Mouse (Mus musculus): Measurements from ENCODE around the gene Pcp4.
"Not testable (repeated sequence)": the region's sequence is repeated elsewhere in the genome, so short reads cannot be mapped to it uniquely, and the experiment has no call there.

Pcp4 gene

DNA sequence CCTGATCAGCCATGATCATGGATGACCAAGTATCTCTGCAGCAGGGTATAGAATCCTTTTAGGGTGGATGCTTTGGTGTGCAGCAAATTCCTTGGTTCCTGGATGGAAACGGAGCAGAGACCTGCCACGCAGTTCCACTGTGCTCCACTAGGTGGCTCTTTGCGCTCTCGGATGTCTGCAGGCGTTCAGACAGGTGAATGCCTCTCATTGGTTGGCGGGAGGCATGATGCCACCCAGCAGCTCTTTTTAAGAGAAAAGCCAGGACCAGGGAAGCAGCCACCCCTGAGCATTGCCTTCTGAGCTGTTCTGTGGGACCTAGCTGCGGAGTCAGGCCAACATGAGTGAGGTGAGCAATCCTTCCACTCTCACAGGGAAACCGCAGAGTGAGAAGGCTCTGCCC lies at the start of gene Pcp4:
Pcp4 (plus strand) TSS at position 162 of the 400 bp plus-strand sequence.
- DNase-seq: peak; percentile 71

DNA sequence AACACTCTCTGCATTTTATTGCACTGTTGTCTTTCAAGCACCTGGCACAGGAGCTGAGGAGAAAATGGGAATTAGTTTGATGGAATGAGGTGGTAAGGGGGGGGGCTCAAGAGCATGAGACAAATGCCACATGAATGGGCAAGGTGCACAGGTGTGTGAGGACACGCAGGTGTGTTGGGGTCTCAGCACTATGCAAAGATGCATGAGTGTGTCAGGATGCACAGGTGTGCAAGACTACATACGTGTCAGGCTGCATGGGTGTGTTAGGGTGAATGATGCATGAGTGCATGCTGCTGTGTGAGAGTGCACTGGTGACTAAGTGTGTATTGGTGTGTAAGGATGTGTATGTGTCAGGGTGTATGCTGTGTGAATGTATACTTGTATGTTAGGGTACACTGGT lies 42.4 kb upstream of the Pcp4 start:
- DNase-seq: no peak

DNA sequence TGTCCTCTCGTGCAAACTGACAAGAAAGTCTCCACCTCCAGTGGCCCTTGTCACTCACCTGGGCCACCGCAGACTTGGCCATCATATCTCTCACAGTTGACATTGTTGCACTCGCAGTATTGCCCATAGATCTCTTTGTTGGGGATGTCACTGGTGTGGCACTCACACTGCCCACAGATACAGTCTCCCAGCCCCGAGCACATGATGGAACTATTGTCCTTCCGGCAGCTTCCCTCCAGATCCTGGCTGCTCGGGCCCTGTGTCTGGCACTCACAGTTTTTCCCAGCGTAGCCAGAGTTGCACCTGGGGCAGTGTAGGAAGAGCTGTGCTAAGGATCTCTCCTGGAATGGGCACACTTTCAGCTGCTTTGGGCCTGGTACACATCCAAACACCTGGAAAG lies 40.7 kb upstream of the Pcp4 start:
- DNase-seq: no peak

DNA sequence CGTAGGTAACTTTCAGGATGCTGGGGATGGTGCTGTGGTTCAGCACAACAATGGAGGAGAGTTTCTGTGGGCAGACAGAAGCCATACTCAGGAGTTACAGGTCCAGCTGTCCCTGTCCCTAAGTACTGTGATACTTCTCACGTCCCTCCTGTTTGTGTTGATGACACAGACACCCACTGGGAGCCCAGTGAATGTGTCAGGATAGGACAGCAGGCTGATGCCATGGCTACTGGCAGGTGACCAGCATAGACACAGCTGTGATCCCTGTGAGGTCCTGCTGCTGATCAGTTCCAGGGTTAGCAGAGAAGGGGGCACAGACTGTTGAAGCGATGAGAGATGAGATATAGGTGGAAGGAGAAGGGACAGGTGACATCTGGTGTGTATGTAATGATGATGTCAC lies 38.4 kb upstream of the Pcp4 start:
- no peak for DNase-seq

DNA sequence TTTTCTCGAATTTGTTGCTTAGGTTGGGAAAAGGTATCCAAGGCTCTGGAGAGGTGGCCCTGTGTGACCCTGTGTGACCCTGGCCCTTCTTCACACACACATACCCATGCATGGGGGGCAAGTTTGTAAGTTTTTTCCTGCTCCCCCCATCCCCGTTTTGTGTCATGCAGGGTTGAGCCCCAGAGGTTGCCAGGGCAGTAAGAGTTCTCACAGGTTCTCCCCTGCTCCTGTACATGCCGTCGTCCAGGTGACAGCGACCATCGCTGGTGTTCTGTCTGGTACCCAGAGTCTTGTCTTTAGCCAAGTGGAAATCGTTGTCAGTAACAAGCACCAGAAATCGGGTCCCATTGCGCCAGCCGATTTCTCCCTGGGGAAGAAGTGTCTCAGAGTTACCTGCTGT lies 34.1 kb upstream of the Pcp4 start:
- DNase-seq: peak; percentile 0

DNA sequence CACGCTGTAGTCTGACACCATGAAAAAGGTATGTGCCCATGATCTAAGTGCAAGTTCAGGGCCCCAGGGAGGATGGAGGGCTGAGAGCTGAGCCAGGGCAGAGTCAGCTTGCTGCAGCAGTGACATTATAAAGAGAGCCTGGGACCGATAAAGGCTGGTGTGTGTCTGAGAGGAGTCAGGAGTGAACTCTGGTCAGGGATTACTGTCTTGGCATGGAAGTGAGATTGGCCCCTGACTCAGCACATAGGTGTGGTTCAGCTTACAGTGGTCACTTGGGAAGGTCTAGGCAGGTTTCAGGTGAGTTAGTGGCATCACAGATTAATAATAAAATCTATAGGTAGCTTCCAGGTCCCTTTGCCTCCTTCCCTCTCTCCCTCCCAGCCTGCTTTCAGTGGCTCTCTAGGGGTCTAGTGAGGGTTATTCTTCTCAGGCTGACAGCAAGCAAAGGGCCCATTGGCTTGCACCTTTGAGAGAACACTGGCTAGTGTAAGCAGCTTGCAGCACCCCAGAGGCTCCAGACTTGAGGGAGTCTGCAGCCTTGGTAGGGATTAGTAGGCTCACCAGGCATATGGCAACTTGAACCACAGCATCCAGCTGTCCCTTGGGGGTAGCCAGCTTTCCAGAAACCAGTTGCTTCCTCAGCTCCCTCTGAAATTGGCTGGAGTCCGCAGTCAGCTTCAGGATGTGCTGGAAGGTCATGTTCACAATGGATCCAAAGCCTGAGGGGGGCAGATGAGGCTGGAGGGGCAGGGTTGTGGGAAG lies 33.2 kb upstream of the Pcp4 start:
- no peak for DNase-seq

- no peak for DNase-seq
These were observed 28.5 kb upstream of the Pcp4 start for GRCm38 (mm10) chr16:96438946-96439345.

GRCm38 (mm10) chr16:96439682-96440081 lies 27.7 kb upstream of the Pcp4 start:
- no peak for DNase-seq

- no peak for DNase-seq
These were observed 26.5 kb upstream of the Pcp4 start for GRCm38 (mm10) chr16:96440871-96441270.

DNA sequence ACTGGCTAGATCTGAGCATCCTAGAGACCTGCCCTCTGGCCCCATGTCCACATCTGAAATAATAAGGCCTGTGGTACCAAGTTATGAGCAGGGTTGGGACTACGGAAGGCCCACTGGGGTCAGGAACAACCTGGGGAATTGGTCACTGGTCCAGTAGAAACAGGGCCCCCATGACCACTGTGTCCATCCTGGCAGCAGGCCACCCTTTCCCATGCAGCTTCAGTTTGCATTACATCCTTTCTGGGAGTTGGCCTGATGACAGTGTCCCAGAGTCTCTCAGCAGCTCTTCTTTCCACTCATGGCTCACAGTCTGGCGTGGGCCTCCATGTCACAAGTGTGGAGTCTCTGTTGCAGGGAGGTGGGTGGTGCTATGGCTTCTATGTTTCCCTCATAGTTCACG lies 25.6 kb upstream of the Pcp4 start:
- no peak for DNase-seq

- no peak for DNase-seq
These were observed 23.9 kb upstream of the Pcp4 start, which contains the start of gene Itgb2l for GRCm38 (mm10) chr16:96443468-96443867. Itgb2l (minus strand) TSS chr16:96443619.

- DNase-seq: not testable (repeated sequence)
These were observed 16.5 kb upstream of the Pcp4 start for GRCm38 (mm10) chr16:96450871-96451270.

DNA sequence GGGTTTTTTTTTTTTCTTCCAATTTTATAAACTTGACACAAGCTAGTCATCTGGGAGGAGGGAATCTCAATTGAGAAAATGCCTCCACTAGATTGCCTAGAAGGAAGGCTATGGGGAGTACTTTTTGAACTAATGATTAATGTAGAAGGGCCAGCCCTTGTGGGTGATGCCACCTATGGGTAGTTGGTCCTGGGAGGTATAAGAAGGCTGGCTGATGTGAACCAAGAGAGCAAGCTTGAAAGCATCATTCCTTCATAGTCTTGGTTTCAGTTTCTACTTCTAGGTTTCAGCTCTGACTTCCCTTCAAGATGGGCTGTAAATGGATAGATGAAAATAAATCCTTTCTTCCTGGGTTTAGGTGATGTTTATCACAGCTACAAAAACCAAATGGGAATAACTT lies 13.3 kb upstream of the Pcp4 start:
- DNase-seq: no peak

DNA sequence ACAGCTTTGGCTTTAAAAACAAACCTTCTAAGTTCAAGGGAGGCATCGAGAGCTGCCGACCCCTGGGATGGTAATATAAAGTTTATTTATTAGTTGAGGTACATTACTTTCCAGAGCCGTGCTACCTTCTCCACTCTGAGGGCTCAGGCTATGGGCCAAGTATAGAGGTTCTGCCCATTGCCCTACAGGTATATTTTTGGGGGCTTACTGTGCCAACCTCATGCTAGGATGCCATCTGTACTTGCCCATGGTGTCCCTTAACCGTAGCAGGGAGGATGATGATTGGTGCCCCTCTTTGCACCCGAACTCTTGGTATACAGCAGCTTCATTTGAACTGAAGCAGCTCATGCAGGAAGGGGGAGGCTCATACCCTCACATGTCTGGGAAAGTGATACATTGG lies 9.8 kb upstream of the Pcp4 start:
- no peak for DNase-seq

GRCm38 (mm10) chr16:96459356-96459755 lies 8.1 kb upstream of the Pcp4 start:
- no peak for DNase-seq

DNA sequence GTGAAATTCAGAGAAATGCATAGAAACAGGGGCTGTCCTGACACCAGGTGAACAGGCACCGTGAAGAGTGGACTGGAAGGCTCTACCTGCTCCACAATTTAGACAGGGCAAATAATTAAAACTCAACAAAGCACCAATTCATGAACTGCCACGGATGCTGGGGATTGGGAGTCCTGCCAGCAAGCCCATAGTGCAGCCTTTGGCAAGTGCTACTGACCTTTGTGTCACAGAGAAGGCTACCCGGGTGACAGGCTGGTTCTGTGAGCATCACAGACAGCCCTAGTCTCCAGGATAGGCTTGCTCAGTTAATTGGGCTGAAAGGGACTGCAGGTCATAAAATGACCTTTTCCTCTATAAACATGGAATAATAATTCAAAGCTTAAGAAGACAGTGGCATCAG lies 6.6 kb upstream of the Pcp4 start:
- no peak for DNase-seq

- DNase-seq: no peak
These were observed 605 bp downstream of the Pcp4 start for GRCm38 (mm10) chr16:96468011-96468410.

DNA sequence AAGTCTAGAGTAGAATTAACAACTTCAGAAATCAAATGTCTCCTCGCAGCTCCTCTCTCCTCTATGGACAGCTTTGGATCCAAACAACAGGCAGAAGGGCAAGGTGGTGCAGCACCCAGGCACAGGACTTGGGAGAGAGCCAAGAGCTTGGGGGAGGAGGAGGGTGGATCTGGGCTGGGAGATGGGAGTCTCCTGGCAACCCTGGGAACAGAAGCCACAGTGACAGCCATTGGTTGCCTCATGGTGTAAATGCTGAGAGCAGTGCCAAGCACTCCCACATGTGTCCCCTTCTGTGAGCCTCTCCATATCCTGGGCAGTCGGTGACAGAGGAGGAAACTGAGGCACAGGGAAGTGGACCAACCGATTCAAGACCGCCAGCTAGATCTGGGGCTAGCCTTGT lies 1.3 kb downstream of the Pcp4 start:
- peak; percentile 42 for DNase-seq

DNA sequence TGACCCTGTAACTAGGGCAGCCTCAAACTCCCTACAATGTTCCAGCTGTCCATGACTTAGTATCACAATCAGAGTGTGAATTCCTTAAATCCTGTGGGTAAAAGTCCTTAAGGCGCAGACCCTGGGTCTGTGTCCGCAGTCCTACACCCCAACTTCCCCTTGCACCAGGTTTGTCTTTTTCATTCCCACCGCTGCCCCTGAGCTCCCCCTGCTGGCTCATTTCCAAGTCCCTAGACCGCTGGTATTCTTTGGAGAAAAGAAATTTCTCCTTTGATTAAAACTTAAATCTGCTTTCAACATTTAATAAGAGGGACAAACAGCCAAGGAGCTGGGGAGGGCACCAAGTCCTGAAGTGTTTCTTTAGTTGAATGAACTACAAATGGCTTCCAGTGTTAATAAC lies 2.2 kb downstream of the Pcp4 start:
- DNase-seq: peak; percentile 7

DNA sequence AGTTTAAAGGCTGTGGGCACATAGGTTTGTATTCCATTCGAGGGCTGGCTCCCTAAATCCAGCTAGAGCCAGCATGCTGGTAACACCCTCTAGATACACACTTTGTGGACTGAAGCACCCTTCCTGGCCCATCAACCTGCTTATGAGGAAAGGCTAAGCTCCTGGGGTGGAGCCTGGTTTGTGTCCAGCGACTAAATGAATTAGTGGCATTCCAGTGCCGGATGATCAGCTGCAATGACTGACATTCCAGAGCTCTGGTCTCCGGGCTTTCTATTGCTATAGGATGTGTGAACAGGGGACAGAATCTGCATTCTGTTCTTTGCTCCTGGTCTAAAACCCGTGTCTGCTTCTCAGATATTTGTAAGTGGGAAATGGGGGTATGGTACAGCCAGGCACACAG lies 5.0 kb downstream of the Pcp4 start:
- DNase-seq: no peak

DNA sequence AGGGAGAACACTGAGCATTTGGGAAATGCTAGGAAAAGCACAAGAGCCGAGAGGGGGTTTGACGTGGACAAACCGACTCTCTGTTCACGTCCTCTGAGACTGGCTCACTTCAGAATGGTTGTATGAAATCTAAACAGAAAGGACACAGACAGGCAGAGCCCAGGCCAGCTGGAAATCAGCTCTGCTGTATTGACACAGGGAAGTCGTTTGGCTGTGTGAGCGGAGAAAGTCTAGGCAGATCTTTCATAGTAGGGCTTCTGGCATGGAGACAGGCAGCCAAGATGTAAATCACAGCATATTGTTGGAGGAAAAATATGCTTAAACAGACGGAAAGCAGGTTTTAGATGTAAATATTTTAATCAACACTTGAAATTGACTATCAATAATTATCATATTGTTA lies 5.4 kb downstream of the Pcp4 start:
- DNase-seq: no peak

DNA sequence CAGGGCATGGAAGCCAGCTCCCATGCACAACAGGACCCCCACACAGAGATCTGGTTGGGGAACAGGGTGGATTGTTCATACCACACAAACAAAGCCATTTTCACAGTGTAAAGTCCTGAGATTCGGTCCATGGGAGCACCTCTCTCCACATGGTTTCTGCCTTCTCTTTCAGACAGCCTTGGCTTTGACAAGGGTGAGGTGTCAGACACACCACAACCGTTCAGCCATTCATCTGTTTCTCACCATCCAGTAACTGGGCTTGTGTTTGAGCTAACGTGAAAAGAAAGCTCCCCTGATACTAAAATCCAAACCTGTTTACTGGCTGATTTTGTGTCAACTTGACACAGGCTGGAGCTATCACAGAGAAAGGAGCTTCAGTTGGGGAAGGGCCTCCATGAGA lies 6.8 kb downstream of the Pcp4 start:
- no peak for DNase-seq

- DNase-seq: no peak
These were observed 14.4 kb downstream of the Pcp4 start for GRCm38 (mm10) chr16:96481791-96482190.

- DNase-seq: no peak
These were observed 19.7 kb downstream of the Pcp4 start for GRCm38 (mm10) chr16:96487007-96487684.

- DNase-seq: no peak
These were observed 20.6 kb downstream of the Pcp4 start for GRCm38 (mm10) chr16:96488038-96488437.
